Mouse (Mus musculus) small intestine, adult 2 months (tissue): ENCODE data around the gene Hoxc12.

ENCODE experiments used
- CTCF ChIP-seq: fragments of 200-500 bp; IDR thresholded peaks from 2 replicates; pipeline ENCODE4 v1.5.1; 2012; ENCODE audit warnings: low read depth, mild to moderate bottlenecking, control low read depth, inconsistent platforms, low read length, moderate library complexity, mixed read lengths; ENCODE audit not compliant: insufficient replicate concordance, insufficient read length; ENCODE audit errors: extremely low read depth
- POLR2A ChIP-seq: fragments of 200-500 bp; IDR thresholded peaks from 2 replicates; pipeline ENCODE4 v1.6.1; 2012; ENCODE audit warnings: low read depth, mild to moderate bottlenecking, control low read depth, inconsistent platforms, low read length, moderate library complexity

- TF ChIP-seq CTCF (no peak), POLR2A (no peak)
Measured at GRCm38 (mm10) chr15:102956906-102957305, 20.3 kb downstream of the Hoxc12 start.
